Mouse (Mus musculus) spleen, postnatal 10 days (tissue): ENCODE measurements around the gene Rab14.
A peak's percentile ranks its signal among the peaks of the same experiment; 100 is the strongest.

Experiments
- DNase-seq, 2 experiments: peaks; one replicate each; pipeline ENCODE4 v3.0.0; 2021 to 2022; ENCODE audit warnings: low spot score in 2 of 2

Gene Rab14

DNA sequence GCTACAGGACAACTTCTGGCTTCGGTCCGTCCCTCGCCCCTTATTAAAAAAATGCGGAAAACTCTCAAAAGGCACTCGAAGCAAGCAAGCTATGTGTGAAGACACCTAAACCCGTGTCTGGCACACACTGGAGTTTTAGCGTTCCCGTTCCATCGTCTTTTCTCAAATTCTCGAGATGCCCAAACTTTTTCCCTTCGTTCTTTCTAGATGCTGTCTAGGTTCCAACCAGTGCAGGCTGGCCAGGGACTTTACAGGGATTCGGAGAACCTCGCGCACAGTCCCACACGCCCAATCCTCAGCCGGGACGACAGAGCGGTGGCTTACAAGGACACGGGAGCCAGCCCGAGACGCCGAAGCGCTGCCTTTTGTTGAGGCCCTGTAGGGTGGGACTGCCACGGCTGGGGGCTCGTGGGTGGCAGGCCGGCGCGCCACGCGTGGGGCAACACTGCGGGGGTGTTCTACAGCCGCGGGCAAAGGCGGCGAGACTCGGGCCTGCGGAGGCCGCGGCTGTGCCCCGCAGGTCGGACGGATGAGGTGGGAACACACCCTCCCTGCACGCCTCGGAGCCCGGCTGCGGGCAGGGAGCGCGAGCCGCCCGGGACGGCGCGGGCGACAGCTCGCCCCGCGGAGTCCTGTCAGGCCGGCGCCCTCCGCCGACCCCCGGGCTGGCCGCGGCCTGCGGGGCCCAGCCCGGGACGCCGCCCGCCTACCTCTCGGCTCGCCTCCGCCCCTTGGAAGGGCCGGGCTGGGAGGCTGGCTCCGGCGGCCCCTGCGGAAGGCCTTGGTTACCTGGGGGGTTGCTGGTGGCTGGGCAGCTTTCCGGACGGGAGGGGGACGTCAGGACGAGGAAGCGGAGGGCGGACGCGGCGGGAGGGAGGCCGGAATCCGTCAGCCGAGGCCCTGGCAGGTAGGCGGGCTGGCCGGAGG is 686 bp downstream of the Rab14 start:
- peak in 1 of 2 experiments; percentile 64 for DNase-seq

DNA sequence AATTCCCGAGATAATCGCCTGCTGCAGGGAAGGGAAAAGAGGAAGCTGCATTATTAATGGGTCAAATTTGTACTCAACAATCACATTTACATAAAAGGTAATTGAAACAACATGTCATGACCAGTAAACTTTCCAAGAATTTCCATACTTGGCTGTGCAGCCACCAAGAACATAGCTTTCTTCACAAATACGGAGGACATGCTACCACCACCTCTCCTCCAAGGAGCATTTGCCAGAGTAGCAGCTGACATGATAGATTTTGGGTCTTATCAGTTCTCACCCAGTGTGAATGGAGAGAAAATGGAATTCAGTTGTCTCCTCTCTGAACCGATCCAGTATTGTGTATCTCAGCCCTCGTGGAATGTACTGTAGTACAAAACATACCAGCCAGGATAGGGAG is 1.4 kb downstream of the Rab14 start:
- DNase-seq, result peak in 1 of 2 experiments; percentile 28

DNA sequence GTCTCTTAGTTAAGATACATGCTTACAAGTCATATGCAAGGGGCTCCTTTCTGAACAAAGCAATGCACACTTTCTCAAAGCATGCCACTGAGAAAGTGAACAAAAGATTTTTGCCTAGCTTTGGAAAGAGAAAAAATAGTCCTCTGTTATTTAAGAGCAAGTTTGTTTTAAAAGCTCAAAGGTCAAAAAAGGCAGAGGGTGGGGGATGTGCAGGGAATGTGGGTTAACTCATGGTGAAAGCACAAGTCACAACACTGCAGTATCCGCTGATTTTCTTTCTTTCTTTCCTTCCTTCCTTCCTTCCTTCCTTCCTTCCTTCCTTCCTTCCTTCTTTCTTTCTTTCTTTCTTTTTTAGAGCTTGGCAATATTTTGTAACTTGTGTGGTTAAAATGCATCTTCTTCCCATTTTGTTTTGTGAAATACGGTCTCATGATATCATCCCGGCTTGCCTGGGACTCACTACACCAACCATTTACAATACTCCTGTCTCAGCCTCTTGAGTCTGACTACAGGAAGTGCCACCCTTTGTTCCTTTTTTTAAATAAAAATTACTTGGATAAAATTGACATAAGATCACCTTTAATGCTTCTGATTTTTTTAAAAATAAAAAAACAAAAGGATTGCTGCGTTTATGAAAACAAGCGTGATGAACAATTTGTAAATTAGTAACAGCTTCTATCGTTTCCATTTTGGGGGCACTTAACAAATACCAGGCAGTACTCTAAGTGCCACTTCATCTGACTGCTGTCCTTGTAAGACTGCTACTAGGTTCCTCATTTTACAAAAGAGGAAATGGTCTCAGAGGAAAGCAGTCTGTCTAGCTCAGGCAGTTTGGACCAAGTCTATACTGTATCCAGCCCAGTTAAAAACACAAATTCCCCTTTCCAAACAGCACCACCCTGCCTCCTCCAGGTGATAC is 5.0 kb downstream of the Rab14 start:
- no peak for DNase-seq

DNA sequence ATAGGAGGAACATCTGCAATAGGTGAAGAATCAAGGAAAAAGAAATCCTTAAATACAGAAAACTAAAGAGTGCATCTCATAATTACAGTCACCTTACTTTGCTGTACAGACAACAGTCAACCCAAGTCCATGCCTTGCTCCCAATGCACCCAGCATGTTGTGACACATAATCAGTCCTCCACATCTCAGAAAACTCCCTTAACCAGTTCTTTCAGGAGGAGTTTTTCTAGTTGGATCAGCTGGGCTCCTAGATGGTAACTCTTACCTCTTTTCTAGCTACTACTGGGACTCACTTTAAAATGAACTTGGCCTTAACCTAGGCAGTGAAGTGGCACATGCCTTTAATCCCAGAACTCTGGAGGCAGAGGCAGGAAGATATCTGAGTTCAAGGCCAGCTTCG is 6.9 kb downstream of the Rab14 start:
- no peak for DNase-seq

DNA sequence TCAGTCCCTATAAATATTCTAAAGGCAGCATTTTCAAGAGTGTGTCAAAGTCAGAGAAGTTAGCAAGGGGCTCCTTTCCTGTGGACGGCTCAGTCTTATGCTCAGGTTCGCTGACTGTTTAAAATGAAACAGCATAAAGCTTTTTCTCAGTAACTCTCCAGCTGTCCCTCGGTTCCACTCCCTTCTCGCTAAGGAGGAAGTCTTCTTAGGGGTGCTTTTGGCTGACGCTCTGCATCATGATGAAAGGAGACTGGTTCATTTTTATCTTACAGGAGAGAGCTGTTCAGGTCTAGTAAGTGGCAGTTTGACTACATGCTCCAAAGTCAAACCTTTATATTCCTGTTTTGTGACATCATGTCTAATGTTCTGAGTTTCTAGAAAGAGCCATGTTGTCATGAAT is 12.0 kb downstream of the Rab14 start:
- DNase-seq, result no peak

DNA sequence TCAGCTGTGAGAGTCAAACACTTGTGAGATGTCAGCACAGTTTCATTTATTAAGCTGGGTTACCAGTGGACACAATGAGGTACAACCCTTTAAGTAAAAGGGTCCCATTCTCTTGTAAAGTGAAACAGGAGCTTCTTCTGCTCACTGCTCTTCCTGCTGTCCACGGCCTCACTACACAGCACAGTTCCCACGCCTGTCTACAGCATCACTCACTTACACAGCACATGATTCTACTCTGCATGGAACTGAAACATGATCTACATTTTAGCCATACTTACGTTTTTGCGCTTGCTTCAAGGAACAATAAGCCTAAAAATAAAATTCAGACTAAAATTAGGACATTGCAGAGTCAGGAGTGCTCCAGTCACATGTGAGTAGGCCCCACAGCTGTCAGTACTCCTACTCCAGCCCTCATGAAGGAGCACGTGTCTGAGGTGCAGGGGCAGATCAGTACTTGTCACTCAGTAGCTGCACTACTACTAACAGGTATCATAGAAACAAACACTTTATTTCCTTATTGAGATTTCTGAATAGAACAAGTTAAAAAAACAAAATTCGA is 17.7 kb downstream of the Rab14 start:
- DNase-seq, result no peak

DNA sequence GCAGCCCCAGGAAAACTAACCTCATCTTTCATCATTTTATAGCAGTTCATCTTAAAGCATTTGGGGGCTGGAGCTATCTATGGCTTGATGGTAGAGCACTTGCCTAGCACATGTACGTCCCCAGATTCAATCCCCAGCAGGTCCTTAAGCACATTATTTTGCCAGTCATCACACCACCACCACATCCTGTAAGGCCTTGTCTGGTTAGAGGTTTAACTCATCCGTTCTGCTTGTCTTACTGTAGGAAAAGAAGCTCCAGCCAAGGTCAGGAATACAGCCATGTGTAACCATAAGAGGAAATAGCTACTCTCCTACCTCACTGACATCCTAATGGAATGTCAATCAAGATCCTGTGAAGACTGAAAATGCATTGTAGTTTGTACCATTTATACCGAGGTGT is 22.8 kb downstream of the Rab14 start:
- DNase-seq, result no peak

DNA sequence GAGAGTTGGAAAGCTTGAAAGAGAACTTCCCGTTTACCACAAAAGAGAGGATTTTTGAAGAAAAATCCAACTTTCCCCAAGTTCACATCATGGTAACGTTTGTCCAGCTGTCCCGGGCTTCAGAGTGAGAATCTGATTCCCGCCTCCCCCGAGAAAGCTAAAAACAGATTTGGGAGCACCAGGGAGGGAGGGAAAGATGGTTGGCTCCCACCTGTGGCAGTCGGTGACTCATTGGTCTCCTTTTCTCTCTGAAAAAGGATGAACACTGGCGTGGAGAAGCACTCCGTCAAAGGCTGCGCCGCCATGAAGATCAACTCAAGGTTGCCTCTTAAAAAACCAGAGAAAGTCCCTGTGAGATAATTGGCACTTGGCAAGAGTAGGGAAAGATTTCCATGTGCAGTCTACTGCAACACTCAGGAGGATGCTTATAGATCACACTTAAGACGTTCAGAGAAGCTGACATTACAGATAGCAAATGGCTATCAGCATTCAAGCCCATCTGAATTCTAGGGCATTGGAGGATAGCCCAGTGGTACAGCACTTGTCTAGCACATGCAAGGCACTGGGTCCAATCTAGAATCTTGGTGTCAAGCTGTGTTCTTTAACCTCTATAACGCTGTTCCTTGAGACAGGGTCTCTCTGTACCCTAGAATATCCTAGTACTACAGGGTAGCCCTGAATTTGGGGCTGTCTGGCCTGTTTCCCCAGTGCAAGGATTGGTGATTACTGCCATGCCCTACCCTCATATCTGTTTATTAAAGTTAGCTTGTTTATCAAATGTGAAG is 25.4 kb downstream of the Rab14 start:
- no peak for DNase-seq

DNA sequence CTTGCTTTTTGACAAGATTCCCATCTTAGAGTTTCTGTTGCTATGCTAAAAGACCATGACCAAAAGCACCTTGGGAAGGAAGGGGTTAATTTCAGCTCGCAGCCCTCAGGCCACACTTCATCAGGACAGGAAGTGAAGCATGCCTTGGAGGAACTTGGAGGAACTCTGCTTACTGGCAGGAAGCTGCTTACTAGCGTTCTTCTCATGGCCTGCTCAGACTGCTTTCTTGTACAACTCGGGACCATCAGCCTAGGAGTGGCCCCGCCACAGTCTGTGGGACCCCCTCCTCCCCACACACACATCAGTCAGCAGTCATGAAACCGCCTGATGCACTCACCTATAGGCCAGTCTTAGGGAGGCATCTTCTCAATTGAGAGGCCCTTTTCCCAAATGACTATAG is 26.8 kb downstream of the Rab14 start:
- DNase-seq, result no peak

DNA sequence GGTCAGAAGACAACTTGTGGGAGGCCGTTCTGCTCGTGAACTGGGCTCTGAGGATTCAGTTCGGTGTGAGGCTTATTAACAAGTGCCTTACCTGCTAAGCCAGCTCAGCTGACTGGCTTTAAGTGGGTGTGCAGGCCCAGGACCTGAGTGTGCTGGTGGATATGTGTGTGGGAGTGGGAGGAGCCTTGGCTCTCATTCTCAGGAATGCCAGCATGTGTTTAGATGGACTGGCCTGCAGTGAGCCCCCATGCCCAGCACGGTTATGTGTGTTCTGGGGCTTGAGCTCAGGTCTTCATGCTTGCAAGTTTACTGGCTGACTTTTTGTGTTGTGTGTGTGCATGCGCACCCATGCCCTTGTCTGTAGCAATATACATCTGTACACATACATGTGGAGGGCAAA is 27.3 kb downstream of the Rab14 start:
- DNase-seq, result no peak

DNA sequence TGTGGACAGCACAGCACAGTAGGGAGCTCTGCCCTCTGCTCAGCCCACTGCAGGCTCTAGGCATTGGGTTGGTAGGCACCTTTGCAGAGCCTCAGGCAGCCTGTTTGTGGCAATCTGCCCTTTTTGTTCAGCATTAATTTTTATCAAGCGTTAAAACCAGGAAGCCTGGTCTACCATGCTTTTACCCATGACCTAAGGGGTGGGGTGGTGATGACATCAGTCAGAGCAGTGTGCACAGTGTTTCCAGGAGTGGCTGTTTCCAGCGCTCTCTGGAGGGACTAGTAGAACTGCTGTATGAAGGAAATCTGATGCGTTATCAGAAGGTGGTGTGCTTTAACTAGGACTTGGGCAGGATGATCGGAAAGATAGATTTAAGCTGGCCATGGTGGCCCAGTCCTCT is 28.7 kb downstream of the Rab14 start:
- DNase-seq, result no peak

DNA sequence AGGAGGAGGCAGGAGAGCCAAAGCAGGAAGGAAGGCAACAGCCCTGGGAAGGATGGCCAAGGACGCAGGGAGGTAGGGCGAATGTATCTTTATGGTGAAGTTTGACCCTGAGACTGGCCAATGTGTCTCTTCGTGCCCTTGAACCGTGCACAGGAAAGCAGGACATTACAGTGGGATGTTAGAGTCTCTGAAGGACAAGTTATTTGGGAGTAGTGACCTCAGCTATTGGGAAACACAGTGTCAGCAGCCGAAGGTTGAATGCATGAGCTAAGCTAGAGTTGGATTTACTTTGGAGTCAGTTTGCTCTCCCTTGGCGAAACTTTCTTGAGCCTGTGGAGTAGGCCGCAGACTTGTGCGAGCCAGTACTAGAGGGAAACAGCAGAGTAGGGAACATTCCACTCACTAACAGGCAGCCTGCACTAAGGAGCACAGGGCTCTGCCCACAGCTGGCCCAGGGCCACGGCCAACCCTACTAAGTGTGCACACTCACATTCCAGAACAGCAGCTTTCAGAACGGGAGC is 29.5 kb downstream of the Rab14 start:
- no peak for DNase-seq

DNA sequence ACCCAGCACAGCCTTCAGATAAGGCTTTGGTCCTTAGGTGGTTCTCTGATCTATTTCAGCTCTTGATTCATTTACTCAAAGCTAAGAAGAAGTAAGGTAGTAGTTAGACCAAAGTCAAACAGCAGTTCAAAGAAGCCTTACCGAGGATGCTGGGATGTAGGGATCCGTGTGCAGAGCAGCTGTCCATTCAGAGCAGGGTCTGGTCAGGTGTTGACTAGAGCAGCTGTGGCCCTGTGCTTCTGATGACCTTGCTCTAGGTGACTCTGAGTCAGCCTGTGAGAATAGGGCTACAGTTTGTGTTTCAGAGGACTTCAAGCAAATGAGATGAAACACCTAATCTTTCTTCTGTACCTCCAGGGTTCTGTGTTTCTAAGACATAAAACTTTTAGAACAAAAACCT is 31.5 kb downstream of the Rab14 start:
- DNase-seq, result no peak

DNA sequence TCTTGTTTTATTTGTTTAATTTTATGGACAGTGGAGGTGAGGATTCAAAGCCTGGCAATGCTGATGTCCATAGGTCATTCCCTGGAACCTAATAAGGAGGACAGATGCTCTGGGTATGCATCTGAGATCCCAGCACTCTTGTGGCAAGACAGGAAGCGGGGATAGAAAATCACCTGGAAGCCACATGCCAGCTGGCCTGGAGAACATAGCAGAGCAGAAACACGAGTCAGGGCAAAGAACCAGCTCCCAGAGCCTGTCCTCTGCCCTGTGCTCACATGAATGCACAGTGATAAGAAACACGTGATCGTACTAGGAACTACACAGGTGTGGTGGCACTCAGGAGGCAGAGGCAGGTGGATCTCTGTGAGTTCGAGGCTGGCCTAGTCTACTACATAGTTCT is 34.1 kb downstream of the Rab14 start:
- DNase-seq, result no peak

DNA sequence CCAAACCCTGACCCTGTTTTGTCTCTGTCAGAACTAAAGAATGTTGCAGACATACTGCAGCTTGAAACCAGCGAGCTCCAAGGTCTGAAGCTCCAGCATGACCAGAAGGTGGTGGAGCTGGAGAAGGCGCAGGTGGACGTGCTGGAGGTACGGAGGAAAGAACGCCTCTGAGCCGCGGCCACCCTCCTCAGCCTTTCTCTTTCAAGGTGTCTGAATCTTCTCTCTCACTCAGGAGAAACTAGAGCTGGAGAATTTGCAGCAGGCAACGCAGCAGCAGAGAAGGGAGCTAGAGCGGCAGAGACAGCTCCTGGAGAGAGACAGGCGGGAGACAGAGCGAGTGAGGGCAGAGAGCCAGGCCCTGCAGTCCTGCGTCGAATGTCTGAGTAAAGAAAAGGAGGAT is 35.5 kb downstream of the Rab14 start:
- no peak for DNase-seq

DNA sequence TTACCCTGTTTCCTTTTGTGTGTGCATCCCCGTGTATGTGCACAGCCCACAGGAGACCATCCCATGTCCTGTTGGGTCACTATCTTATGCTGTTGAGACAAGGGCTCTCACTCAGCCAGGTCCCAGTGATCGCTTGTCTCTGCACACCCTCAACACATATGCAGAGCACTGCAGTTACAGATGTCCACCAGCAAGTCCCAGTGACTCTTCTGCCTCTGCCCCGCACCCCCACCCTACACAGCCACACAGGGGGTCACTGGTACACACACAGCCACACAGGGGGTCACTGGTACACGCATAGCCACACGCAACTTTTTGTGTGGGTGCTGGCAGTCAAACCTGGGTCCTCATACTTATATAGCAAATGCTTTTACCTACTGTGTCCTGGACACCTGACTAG is 37.5 kb downstream of the Rab14 start:
- no peak for DNase-seq

DNA sequence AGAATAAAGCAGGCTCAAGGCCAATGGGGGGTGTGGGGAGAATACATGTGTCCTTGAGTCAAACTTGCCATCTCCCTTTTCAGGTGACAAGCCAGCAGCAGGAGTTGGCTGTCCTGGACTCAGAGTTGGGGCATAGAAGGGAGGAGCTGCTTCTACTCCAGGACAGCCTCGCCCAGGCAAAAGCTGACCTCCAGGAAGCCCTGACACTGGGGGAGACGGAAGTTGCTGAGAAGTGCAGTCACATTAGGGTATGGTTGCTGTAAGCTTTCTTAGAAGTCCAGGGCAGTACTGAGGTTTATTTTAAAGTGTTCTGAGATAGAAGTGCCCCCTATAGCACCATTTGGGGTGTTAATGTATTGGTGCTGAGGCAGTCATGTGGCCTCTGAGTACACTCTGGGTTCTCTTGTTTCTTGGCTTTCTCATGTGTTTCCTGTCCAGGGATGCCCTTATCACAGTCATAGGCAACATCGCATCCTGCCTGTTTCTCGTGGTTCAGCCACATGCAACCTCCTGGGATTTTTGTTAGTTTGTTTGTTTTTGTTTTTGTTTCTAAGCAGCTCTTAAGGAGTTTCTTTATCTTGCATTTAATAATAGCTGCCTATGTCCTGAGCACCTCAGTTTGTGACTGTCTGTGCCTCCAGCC is 39.0 kb downstream of the Rab14 start:
- DNase-seq, result no peak

DNA sequence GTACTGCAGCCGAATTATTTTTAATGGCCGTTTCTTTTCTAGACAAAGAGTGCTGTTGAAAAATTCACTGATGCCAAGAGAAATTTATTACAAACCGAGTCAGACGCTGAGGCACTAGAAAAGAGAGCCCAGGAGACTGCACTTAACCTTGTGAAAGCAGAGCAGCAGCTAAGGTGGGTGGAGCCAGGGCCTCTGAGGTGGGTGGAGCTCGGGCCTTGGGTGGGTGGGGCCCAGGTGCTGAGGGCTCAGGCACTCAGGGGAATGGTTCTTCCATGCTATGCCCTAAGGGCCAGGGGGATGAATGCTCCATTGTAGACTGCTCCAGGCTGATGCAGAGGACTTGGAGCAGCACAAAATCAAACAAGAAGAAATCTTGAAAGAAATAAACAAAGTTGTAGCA is 40.7 kb downstream of the Rab14 start:
- DNase-seq, result peak in 1 of 2 experiments; percentile 38

DNA sequence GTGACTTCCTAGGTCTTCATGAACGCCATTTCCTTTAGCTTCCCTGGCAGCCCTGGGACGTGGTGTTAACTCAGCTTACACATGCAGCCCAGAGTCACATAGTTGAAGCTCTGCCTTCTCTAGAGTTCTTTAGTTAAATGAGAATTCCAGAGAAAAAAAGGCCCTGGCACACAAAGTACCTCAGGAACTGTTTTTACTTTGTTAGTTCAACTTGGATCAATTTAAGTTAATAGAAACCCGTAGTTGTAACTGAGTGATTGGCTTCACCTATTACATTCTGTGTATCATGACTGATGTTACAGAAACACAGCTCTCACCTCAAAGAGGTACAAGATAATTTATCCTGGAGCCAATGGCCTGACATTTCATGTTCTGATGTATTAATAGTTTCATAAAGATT is 42.6 kb downstream of the Rab14 start:
- DNase-seq, result no peak

DNA sequence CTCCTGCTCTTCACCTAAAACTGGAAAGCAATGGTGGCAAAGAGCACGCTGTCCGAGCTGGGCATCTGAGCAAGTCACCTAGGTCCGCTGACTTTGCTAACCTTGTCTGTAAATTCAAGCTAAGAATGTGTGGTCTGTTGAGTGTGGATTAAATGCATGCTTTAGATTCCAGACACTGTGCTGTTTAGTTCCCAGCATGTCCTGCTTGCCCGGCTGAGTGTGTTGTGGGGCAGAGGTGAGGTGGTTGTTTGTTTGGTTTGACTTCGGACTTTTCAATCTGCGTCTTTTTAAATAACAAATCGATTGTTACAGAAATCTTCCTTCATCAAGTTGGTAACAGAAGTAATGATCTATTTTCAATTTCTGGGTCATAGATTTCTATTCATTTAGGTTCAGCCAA is 43.1 kb downstream of the Rab14 start:
- DNase-seq, result no peak

DNA sequence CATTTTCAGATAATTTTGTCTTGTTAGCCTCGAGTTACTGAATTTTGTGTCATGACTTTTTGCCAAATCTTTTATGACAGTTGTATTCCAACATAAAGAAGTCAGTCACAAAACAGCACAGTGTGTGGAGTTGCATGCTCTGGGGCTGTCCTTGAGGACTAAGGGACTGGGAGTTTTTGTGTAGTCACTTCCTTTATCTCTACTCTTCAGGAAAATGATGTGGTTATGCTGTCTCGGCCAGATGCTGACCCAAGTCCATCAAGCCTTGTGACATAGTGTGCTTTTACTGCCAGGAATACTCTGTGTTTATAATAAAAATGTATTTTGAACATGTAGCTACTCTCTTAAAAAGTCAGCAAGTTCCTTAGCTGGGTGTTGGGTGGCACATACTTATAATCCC is 43.9 kb downstream of the Rab14 start:
- DNase-seq, result no peak
